Mouse (Mus musculus): ENCODE data around the gene Ap1m1.

The Ap1m1 gene

GRCm38 (mm10) chr8:72257902-72258238 lies 18.1 kb downstream of the Ap1m1 start:
- DNase-seq (ENCODE audit: low read depth, low spot score): no peak

GRCm38 (mm10) chr8:72259862-72260261 lies 20.0 kb downstream of the Ap1m1 start:
- DNase-seq (ENCODE audit: low read depth, low spot score): no peak

- DNase-seq (ENCODE audit: low read depth, low spot score): no peak
Measured at GRCm38 (mm10) chr8:72260585-72260984, 20.8 kb downstream of the Ap1m1 start.

- peak; percentile 78 for DNase-seq (ENCODE audit: low read depth, low spot score)
Measured at GRCm38 (mm10) chr8:72261019-72261418, 21.2 kb downstream of the Ap1m1 start.

- no peak for DNase-seq (ENCODE audit: low read depth, low spot score)
Measured at GRCm38 (mm10) chr8:72261431-72261830, 21.6 kb downstream of the Ap1m1 start.

DNA sequence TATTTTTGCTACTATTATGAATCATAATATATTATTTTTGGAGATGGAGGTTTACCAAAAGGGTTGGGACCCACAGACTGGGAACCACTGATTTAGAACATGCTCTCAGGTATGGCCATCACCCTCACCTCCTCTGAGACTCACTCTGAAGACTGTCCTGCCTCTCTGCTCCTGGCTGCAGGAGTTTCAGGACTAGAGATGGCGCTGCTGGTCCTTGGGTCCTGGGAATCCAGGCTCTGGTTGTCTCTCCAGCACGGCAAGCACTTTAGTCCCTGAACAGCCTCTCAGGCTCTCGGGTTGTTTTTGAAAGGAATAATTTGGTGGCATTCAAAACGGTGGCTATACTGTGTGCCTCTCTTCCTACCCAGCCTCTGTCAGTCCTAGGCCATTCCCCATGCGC lies 22.1 kb downstream of the Ap1m1 start:
- peak; percentile 50 for DNase-seq (ENCODE audit: low read depth, low spot score)

- DNase-seq (ENCODE audit: low read depth, low spot score): no peak
Measured at GRCm38 (mm10) chr8:72262756-72263155, 22.9 kb downstream of the Ap1m1 start.

- DNase-seq (ENCODE audit: low read depth, low spot score): no peak
Measured at GRCm38 (mm10) chr8:72263451-72263850, 23.6 kb downstream of the Ap1m1 start.

GRCm38 (mm10) chr8:72265342-72265741 lies 25.5 kb downstream of the Ap1m1 start:
- DNase-seq (ENCODE audit: low read depth, low spot score): peak; percentile 78

- no peak for DNase-seq (ENCODE audit: low read depth, low spot score)
Measured at GRCm38 (mm10) chr8:72266671-72267070, 26.9 kb downstream of the Ap1m1 start.

DNA sequence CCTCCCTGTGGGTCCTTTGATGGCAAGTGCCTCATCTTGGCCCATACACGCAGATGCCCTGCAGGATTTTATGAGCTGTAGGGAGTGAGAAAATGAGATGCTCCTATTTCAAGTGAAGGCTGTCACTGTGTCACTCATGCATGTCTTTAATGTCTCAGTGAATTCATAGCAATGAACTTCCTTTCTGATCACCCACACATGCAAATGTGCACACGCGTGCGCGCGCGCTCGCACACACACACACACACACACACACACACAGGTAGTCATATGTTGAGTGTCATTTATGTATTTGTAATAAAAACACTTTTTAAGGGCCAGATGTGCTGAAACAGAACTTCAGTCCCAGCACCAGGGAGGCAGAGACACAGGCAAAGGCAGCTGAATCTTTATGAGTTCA lies 27.3 kb downstream of the Ap1m1 start:
- DNase-seq (ENCODE audit: low read depth, low spot score): no peak

- peak; percentile 41 for DNase-seq (ENCODE audit: low read depth, low spot score)
Measured at GRCm38 (mm10) chr8:72268356-72268755, 28.5 kb downstream of the Ap1m1 start.

DNA sequence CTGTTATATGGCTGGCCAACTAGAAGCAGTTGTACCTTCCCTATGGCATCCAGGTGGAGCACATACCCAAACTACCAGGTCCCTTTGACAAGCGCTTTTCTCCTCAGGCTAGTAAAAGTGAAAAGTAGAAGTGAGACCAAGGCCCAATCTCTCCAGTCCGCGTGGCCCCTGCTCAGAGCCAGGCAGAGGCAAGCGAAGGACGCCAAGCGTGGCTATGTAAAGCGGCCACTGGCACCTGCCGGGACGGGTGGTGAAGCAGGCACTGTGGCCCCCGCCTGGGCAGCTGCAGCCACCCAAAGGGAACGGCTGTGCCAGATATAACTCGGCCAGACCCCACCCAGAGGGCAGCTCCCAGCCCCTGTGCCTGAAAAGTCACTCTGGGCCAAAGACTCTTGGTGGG lies 30.8 kb downstream of the Ap1m1 start:
- no peak for DNase-seq (ENCODE audit: low read depth, low spot score)

DNA sequence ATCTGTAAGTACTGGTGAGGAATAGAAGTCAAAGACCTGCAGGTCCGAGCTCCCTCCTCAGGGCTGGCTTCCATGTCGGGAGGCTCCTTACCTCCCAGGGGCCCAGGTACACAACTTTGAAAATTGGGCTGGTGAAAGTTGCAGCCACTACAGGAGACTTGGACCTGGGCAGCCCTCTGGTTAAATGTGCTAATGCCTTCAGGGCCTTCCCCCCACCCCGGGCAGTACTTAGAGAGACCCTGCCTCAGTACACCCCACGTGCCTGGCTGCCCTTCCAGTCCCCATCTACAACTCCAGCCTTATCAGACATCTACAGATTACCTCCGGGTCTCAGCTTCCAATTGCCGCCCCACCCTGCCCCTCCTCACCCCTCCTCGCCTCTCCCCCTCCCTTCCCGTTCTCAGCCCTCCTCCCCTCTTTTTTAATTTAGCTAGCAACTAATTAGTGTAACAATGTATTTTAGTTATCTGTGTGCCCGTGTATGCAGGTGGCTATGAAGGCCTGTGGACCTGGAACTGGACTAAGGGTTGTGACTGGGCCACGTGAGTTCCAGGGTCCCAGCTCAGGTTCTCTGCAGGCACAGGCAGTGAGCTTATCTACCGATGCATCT lies 31.3 kb downstream of the Ap1m1 start:
- peak; percentile 68 for DNase-seq (ENCODE audit: low read depth, low spot score)

DNA sequence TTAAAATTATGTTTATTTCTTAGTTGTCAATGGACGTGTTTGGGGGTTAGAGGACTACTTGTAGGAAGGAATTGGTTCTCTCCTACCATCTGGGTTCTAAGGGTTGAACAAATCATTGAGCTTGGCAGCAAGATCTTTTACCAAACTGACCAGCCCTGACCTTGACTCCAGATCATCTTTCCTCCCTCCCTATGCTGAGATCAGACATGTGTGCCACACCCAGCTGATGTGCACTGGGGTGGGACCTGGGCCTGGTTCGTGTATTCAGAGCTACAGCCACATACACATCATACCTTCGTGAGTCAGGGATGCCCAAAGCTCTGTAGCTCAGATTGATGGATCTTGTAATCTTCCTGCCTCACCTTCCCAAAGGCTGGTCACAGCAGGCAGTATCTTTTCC lies 31.9 kb downstream of the Ap1m1 start:
- DNase-seq (ENCODE audit: low read depth, low spot score): peak; percentile 76

- peak; percentile 90 for DNase-seq (ENCODE audit: low read depth, low spot score)
Measured at GRCm38 (mm10) chr8:72272361-72272760, 32.5 kb downstream of the Ap1m1 start.

DNA sequence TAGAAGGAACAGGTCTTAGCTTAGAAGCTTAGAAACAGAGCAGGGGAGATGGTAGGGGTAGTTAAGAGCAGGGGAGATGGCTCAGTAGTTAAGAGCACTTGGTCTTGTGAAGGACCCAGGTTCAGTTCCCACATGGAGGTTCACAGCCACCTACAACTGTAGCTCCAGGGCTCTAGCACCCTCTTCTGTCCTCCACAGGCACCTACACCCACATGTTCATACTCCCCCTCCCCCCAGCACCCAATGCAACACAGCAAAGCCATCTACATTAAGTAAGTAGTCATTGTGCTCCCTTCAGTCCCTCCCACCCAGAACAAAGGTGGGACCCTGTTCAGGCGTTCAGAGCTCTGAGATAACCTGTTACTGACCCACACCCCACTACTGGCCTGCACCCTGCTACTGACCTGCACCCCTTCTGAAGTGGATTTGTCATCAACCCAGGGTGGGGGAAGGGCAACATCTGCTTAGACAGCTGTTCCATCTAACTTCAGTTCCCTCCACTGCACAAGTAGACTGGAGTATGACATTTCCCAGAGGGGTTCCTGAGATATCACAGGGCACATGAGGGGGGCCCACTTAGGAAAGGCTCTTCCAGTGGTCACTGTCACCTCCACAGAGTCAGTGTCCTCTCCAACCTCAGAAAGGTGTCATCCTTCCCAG lies 33.4 kb downstream of the Ap1m1 start:
- DNase-seq (ENCODE audit: low read depth, low spot score): peak; percentile 69

GRCm38 (mm10) chr8:72273807-72274206 lies 34.0 kb downstream of the Ap1m1 start:
- no peak for DNase-seq (ENCODE audit: low read depth, low spot score)

DNA sequence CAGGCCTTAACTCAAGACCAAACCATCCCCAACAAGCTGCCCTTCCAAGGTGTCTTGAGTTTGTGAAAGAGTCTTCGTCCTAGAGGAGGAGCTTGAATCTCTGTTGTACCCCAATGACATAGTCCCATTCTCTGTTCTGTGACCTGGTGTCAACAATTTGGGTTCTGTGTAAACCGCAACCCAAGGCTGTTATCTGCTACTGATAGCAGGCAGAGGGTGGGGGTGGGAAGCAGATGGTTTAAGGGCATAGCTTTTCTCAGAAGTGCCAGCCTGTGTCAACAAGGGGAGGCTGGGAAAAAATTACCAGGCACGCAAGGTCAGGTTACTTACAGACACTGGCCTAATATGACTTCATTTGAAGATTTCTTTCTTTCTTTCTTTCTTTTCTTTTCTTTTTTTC lies 37.4 kb downstream of the Ap1m1 start:
- DNase-seq (ENCODE audit: low read depth, low spot score): no peak

GRCm38 (mm10) chr8:72279151-72279550 lies 39.3 kb downstream of the Ap1m1 start:
- no peak for DNase-seq (ENCODE audit: low read depth, low spot score)

- DNase-seq (ENCODE audit: low read depth, low spot score): no peak
Measured at GRCm38 (mm10) chr8:72281634-72282033, 41.8 kb downstream of the Ap1m1 start.

- no peak for DNase-seq (ENCODE audit: low read depth, low spot score)
Measured at GRCm38 (mm10) chr8:72285285-72285684, 45.5 kb downstream of the Ap1m1 start.

DNA sequence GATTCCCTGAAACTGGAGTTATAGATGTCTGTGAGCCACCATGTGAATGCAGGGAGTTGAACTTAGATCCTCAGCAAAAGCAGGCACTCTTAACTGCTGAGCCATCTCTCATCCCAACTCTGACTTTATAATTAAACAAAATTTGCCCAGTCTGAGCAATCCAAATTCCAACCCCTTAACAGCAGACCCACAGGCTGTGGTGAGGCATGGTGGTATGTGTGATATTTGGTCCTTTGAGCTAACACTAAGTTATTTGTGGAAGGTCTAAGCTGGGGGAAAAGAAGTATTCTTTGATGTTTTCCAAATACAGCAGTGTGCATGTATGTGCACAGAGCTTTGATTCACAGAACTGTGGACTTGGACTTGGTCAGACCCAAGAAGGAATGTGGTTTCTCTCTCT lies 49.2 kb downstream of the Ap1m1 start:
- no peak for DNase-seq (ENCODE audit: low read depth, low spot score)

- DNase-seq (ENCODE audit: low read depth, low spot score): no peak
Measured at GRCm38 (mm10) chr8:72291104-72291503, 51.3 kb downstream of the Ap1m1 start.
